Mouse (Mus musculus) liver, embryonic 14.5 days (tissue): ENCODE measurements around the gene Nme2. TPM values are rescaled to one million over a fixed set of nuclear protein-coding genes. Genes with fewer than 3 reads are reported as not detected.

ENCODE experiments used
- ATAC-seq: fragments of 200-750 bp; cut with Nextera tagmentation; 2 replicates; pipeline ENCODE4 v1.8.0; 2017; ENCODE audit warnings: moderate number of reproducible peaks, mild to moderate bottlenecking, moderate library complexity; ENCODE audit not compliant: insufficient read depth
- DNase-seq, 3 experiments: peaks; one replicate each; pipeline ENCODE4 v3.0.0-alpha.2; 2012 to 2013; ENCODE audit warnings: low read depth in 3 of 3, low spot score in 3 of 3
- H3K27ac ChIP-seq: fragments of 300-500 bp; sonication (generic); 2 replicates; pipeline ENCODE4 v1.5.1; 2014; ENCODE audit warnings: moderate library complexity, mild to moderate bottlenecking, control low read depth, inconsistent platforms
- H3K27me3 ChIP-seq: fragments of 300-500 bp; sonication (generic); 2 replicates; pipeline ENCODE4 v1.6.1; 2014; ENCODE audit warnings: mild to moderate bottlenecking, low read length, moderate library complexity; ENCODE audit not compliant: control insufficient read depth, insufficient read depth
- H3K36me3 ChIP-seq: fragments of 300-500 bp; sonication (generic); replicated peaks from 2 replicates; pipeline ENCODE4 v1.6.1; 2014; ENCODE audit warnings: low read depth; ENCODE audit not compliant: control insufficient read depth, insufficient read depth
- H3K4me1 ChIP-seq, 2 experiments: fragments of 200-500 bp in 1 of 2; fragments of 300-500 bp in 1 of 2; sonication (generic) in 1 of 2; replicated peaks; 2 replicates each; pipeline ENCODE4 v1.6.1; 2012 to 2014; ENCODE audit warnings: antibody characterized with exemption in 1 of 2, inconsistent platforms in 1 of 2, low read length in 1 of 2; ENCODE audit not compliant: control insufficient read depth in 2 of 2, insufficient read depth in 2 of 2
- H3K4me2 ChIP-seq: fragments of 300-500 bp; sonication (generic); 2 replicates; pipeline ENCODE4 v1.6.1; 2014; ENCODE audit warnings: low read depth, mild to moderate bottlenecking, control low read depth, moderate library complexity
- H3K4me3 ChIP-seq, 2 experiments: fragments of 200-500 bp in 1 of 2; fragments of 300-500 bp in 1 of 2; sonication (generic) in 1 of 2; 2 replicates each; pipeline ENCODE4 v1.5.1; 2012 to 2014; ENCODE audit warnings: low read depth in 2 of 2, low read length in 2 of 2, mild to moderate bottlenecking in 2 of 2, control low read depth in 1 of 2, inconsistent platforms in 1 of 2, moderate library complexity in 1 of 2; ENCODE audit not compliant: insufficient read depth in 1 of 2
- H3K9ac ChIP-seq: fragments of 300-500 bp; sonication (generic); replicated peaks from 2 replicates; pipeline ENCODE4 v1.6.1; 2014; ENCODE audit warnings: mild to moderate bottlenecking, control low read depth, moderate library complexity
- H3K9me3 ChIP-seq: fragments of 300-500 bp; sonication (generic); 2 replicates; pipeline ENCODE4 v1.6.1; 2016; ENCODE audit warnings: low read length, mixed read lengths; ENCODE audit not compliant: control insufficient read depth
- CTCF ChIP-seq: IDR thresholded peaks from 2 replicates; pipeline ENCODE4 v1.5.1; 2016; ENCODE audit warnings: antibody characterized with exemption, low read depth, control low read depth
- EP300 ChIP-seq: IDR thresholded peaks from 2 replicates; pipeline ENCODE4 v1.6.1; 2016; ENCODE audit warnings: antibody characterized with exemption, low read depth
- WGBS: fragments of 180-500 bp; shearing (Covaris S2); extraction: QIAGEN DNeasy Blood & Tissue Kit; methylation state at CpG from one replicate; pipeline ENCODE4 v1.1.7; 2014; ENCODE audit not compliant: insufficient replicate concordance; 5-methylcytosine and 5-hydroxymethylcytosine counted together
- polyA plus RNA-seq, 2 experiments: library from polyadenylated mRNA; depleted of rRNA in 1 of 2; stranded (reverse) in 1 of 2; unstranded in 1 of 2; fragments of >200 nt; fragmentation: Nextera tagmentation in 1 of 2; extraction: Ambion mirVana in 1 of 2; gene quantifications; 2 replicates each; pipeline versions ENCODE4 v1.2.1 to v1.2.3; 2012 to 2014

Nme2 gene
- polyA plus RNA-seq, 2 experiments, result 117 to 131 TPM

DNA sequence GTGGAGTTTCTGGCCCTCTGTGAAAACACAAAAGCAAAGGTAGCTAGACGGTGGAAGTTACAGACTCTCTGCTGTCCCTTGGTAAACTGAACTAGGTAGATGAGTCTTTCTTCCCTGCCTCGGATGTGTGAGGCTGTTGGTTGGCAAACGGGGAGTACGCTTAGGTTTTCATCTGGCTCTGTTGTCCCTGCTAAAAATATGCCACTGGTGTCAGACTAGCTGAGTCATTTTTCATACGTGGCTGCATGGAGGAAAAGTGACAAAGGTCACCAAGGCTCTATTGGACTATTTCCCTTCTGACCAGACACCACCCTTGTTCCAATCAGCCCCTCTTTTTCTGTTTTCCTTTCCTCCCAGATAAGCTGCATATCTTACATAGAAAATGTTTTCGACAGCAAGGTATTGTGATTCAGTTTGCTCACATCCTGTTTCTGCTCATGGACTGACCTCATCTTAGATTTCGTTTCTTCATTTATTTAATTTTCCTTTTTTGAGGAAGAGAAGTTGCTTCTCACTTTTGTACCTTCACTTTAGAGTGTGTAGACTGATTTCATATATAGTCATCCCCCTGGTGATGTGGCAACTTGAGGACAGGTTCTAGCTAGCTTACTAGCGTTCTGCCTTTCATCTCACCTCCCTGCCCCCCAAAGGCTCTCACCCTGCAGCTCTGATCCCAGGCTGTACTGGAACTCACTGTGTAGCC is 31.7 kb upstream of the Nme2 start:
- no peak overlapping the region for H3K9ac ChIP-seq
- no peak overlapping the region for H3K4me2 ChIP-seq
- no peaks in the 10 kb centered on the region for H3K27me3 ChIP-seq
- H3K4me1 ChIP-seq, result peaks cover 7 to 18% of the 10 kb centered on the region in 2 experiments; a peak in 3 of 4 replicates
- no peak overlapping the region for H3K4me3 ChIP-seq
- ATAC-seq (peak; percentile 32; the same call in 1 of the 2 replicates), DNase-seq (no peak)
- no peaks in the 10 kb centered on the region for H3K9me3 ChIP-seq
- TF ChIP-seq EP300 (no peak), CTCF (no peak)
- 23% methylated on average over 8 of the region's 8 CpGs for WGBS
- no peak overlapping the region for H3K27ac ChIP-seq
- H3K36me3 ChIP-seq, result no peaks in the 10 kb centered on the region

DNA sequence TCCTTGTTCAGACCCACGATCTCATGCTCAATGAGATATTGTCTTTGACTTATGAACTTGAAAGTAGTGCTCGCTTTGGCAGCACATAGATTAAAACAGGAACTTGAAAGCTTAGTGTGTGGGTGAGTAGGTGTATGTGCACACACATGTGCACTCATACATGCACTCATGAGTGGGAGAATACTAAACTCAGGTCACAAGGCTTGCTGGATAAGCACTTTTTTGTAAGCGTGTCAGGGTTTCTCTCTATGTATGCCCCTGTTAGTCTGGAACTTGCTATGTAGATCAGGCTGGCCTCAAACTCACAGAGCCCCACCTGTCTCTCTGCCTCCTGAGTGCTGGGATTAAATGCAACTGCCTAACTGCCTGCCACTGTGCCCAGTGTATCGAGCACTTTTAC is 31.0 kb upstream of the Nme2 start:
- WGBS, result 62% methylated on average over 4 of the region's 4 CpGs

DNA sequence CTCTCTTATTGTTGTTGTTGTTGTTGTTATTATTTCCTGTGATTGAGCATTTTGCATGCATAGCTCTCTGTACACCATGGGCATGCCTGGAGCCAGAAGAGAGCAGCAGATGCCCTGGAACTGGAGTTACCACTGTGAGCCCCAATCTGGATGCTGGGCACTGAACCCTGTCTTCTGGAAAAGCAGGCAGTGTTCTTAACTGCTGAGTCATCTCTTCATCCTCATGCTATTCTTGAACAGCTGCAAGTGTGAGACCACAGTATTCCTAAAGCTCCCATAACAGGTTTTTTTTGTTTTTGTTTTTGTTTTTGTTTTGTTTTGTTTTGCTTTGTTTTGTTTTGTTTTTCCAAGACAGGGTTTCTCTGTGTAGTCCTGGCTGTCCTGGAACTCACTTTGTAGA is 30.2 kb upstream of the Nme2 start:
- TF ChIP-seq CTCF (no peak), EP300 (no peak)
- Histone ChIP-seq H3K36me3 (no peaks in the 10 kb centered on the region), H3K4me2 (no peak overlapping the region), H3K4me1 (peaks cover 7 to 18% of the 10 kb centered on the region in 2 experiments; a peak in 3 of 4 replicates), H3K9ac (no peak overlapping the region), H3K27me3 (no peaks in the 10 kb centered on the region), H3K27ac (no peak overlapping the region), H3K4me3 (no peak overlapping the region), H3K9me3 (no peaks in the 10 kb centered on the region)
- DNase-seq, result no peak
- no peak for ATAC-seq

More for the DNA sequence above, 31.0 kb upstream of the Nme2 start:
- Histone ChIP-seq H3K27ac (no peak overlapping the region), H3K9ac (no peak overlapping the region), H3K4me2 (no peak overlapping the region), H3K36me3 (no peaks in the 10 kb centered on the region), H3K9me3 (no peaks in the 10 kb centered on the region), H3K4me3 (no peak overlapping the region), H3K4me1 (peaks cover 7 to 18% of the 10 kb centered on the region in 2 experiments; a peak in 3 of 4 replicates), H3K27me3 (no peaks in the 10 kb centered on the region)
- DNase-seq (no peak), ATAC-seq (no peak)
- TF ChIP-seq CTCF, result no peak
- no peak for TF ChIP-seq EP300

DNA sequence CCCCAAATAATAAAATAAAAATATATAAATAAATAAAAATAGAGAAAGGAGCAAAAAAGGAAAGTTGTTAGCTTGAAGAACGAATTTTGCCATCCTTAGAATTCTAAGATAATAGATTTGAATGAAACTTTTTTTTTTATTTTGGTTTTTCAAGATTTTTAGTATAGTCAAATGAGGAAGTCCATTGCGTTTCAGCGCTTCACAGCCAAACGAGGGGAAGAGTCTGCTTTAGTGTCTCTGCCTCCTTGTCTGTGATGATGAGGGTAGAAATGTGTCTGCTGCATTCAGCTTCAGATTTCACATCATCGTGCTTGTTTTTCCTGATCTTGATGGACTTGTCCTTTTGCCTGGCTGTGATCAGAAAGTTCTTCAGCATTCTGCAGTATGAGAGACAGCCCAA is 29.2 kb upstream of the Nme2 start:
- 57% methylated on average over 5 of the region's 5 CpGs for WGBS
- H3K4me1 ChIP-seq, result peaks cover 7 to 18% of the 10 kb centered on the region in 2 experiments; a peak in 3 of 4 replicates
- DNase-seq (no peak), ATAC-seq (no peak)
- H3K9ac ChIP-seq, result no peak overlapping the region
- H3K27ac ChIP-seq, result no peak overlapping the region
- H3K9me3 ChIP-seq, result no peaks in the 10 kb centered on the region
- no peaks in the 10 kb centered on the region for H3K27me3 ChIP-seq
- TF ChIP-seq EP300 (no peak), CTCF (no peak)
- no peak overlapping the region for H3K4me3 ChIP-seq
- no peaks in the 10 kb centered on the region for H3K36me3 ChIP-seq
- H3K4me2 ChIP-seq, result no peak overlapping the region

DNA sequence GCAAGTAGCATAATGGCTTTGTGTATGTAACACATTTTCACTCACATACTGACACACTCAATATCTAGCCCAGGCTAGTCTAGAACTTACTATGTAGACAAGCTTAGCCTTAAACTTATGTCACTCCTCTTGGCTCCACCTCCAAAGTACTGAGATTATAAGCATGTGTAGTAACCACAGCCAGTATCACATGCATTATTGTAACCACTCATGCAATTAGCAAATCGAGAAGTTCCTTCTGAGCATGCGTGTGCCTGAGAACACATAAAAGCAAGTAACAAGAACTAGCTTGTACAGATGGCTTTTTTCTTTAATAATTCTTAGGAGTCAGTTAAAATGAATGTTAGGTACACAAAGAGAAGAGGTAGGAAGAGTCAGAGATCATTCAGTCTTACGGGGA is 28.6 kb upstream of the Nme2 start:
- Histone ChIP-seq H3K9me3 (no peaks in the 10 kb centered on the region), H3K27ac (no peak overlapping the region), H3K4me2 (no peak overlapping the region), H3K9ac (no peak overlapping the region), H3K4me3 (no peak overlapping the region), H3K4me1 (peaks cover 7 to 18% of the 10 kb centered on the region in 2 experiments; a peak in 3 of 4 replicates), H3K36me3 (no peaks in the 10 kb centered on the region), H3K27me3 (no peaks in the 10 kb centered on the region)
- ATAC-seq (no peak), DNase-seq (no peak)
- 70% methylated on average over 3 of the region's 3 CpGs for WGBS
- TF ChIP-seq CTCF (no peak), EP300 (no peak)
